Mouse (Mus musculus) stomach, postnatal 0 days (tissue): Measurements from ENCODE around the gene Syf2. TPM values are rescaled to one million over a fixed set of nuclear protein-coding genes. Genes with fewer than 3 reads are reported as not detected.
A peak's percentile ranks its signal among the peaks of the same experiment; 100 is the strongest.

Experiments used
- ATAC-seq: fragments of 200-750 bp; cut with Nextera tagmentation; 2 replicates; pipeline ENCODE4 v1.8.0; 2017; ENCODE audit not compliant: low FRiP score, low TSS enrichment
- DNase-seq: peaks from one replicate; pipeline ENCODE4 v3.0.0-alpha.2; 2016; ENCODE audit warnings: low spot score
- H3K27ac ChIP-seq: fragments of 300-500 bp; sonication (generic); replicated peaks from 2 replicates; pipeline ENCODE4 v1.5.1; 2014; ENCODE audit warnings: mild to moderate bottlenecking, control low read depth
- H3K27me3 ChIP-seq: fragments of 300-500 bp; sonication (generic); 2 replicates; pipeline ENCODE4 v1.6.1; 2014; ENCODE audit warnings: low read length; ENCODE audit not compliant: control insufficient read depth, insufficient read depth
- H3K36me3 ChIP-seq: fragments of 300-500 bp; sonication (generic); 2 replicates; pipeline ENCODE4 v1.6.1; 2014; ENCODE audit warnings: low read length, mixed read lengths; ENCODE audit not compliant: control insufficient read depth, insufficient read depth
- H3K4me1 ChIP-seq: fragments of 300-500 bp; sonication (generic); replicated peaks from 2 replicates; pipeline ENCODE4 v1.6.1; 2014; ENCODE audit warnings: antibody characterized with exemption; ENCODE audit not compliant: control insufficient read depth, insufficient read depth
- H3K4me2 ChIP-seq: fragments of 300-500 bp; sonication (generic); replicated peaks from 2 replicates; pipeline ENCODE4 v1.6.1; 2014; ENCODE audit warnings: low read depth, mild to moderate bottlenecking, control low read depth, moderate library complexity
- H3K4me3 ChIP-seq: fragments of 300-500 bp; sonication (generic); 2 replicates; pipeline ENCODE4 v1.5.1; 2014; ENCODE audit warnings: low read depth, low read length, control low read depth
- H3K9ac ChIP-seq: fragments of 300-500 bp; sonication (generic); 2 replicates; pipeline ENCODE4 v1.6.1; 2014; ENCODE audit warnings: mild to moderate bottlenecking, low read length, control low read depth, mixed read lengths
- H3K9me3 ChIP-seq: fragments of 300-500 bp; sonication (generic); 2 replicates; pipeline ENCODE4 v1.6.1; 2016; ENCODE audit warnings: low read length; ENCODE audit not compliant: control insufficient read depth
- CTCF ChIP-seq: IDR thresholded peaks from 2 replicates; pipeline ENCODE4 v1.5.1; 2016; ENCODE audit warnings: antibody characterized with exemption, low read depth, mild to moderate bottlenecking, moderate library complexity
- EP300 ChIP-seq: optimal IDR thresholded peaks from 2 replicates; pipeline ENCODE3; 2016; ENCODE audit warnings: antibody characterized with exemption
- WGBS: fragments of 180-500 bp; shearing (Covaris S2); extraction: QIAGEN DNeasy Blood & Tissue Kit; methylation state at CpG from one replicate; pipeline ENCODE4 v1.1.7; 2014; 5-methylcytosine and 5-hydroxymethylcytosine counted together
- polyA plus RNA-seq: library from polyadenylated mRNA; unstranded; fragments of >200 nt; fragmentation: Nextera tagmentation; extraction: Ambion mirVana; gene quantifications from 2 replicates; pipeline ENCODE4 v1.2.1, GENCODE M21; 2015

Gene Syf2
- polyA plus RNA-seq, 1 experiment from 2014 or later: 74.1 TPM

DNA sequence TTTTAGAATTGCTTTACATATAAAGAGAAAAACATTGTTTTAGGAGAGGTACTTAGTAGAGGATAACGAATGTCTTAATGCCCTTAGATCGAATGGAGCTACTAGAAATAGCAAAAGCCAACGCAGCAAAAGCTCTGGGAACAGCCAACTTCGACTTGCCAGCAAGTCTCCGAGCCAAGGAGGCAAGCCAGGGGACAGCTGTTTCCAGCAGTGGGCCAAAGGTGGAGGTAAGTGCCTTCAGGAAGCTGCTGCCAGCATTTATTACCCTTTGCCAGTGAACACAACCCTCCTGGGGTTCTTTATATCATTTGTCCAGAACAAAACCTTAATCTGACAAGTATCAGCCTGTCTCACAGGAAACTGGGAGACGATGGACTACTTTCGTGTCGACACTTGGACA lies 5.5 kb upstream of the Syf2 start:
- no peaks in the 10 kb centered on the region for H3K27me3 ChIP-seq
- H3K27ac ChIP-seq: no peak overlapping the region
- no peaks in the 10 kb centered on the region for H3K9me3 ChIP-seq
- H3K4me1 ChIP-seq: peaks cover 2% of the 10 kb centered on the region; the same call in 1 of the 2 replicates
- whole genome bisulfite sequencing: 39% methylated on average over 8 of the region's 8 CpGs
- TF ChIP-seq EP300 (no peak), CTCF (no peak)
- H3K36me3 ChIP-seq: peaks cover 25% of the 10 kb centered on the region
- H3K9ac ChIP-seq: peak overlapping the region; percentile 45
- peak overlapping the region; percentile 69 for H3K4me2 ChIP-seq
- ATAC-seq (no peak), DNase-seq (no peak)
- H3K4me3 ChIP-seq: peak overlapping the region; percentile 100

- peaks cover 25% of the 10 kb centered on the region for H3K36me3 ChIP-seq
- no peak overlapping the region for H3K4me3 ChIP-seq
- TF ChIP-seq EP300 (no peak), CTCF (no peak)
- H3K9me3 ChIP-seq: no peaks in the 10 kb centered on the region
- H3K27me3 ChIP-seq: no peaks in the 10 kb centered on the region
- no peak overlapping the region for H3K9ac ChIP-seq
- H3K4me2 ChIP-seq: no peak overlapping the region
- ATAC-seq (no peak), DNase-seq (no peak)
- H3K27ac ChIP-seq: no peak overlapping the region; the same call in 1 of the 2 replicates
- H3K4me1 ChIP-seq: peaks cover 2% of the 10 kb centered on the region; the same call in 1 of the 2 replicates
- WGBS: 57% methylated on average over 5 of the region's 5 CpGs
Observed at GRCm38 (mm10) chr4:134927815-134928463, 2.8 kb upstream of the Syf2 start.

DNA sequence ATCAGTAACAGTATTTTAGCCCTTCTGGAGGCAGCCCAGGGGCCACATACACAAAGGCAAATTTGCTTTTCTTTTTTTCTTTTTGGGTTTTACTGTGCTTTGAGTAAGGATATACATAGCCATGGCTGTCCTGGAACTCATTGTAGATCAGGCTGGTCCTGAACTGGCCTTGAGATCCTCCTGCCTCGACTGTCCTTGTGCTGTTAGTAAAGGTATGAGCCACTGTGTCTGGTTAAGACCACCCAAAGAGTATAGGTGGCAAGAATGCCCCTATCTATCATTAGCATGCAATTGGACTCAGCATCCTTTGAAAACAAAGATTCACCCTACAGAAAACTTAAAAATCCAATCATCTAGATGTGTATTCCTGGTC lies 2.2 kb upstream of the Syf2 start:
- 78% methylated on average over 1 of the region's 1 CpGs for WGBS
- peaks cover 2% of the 10 kb centered on the region; the same call in 1 of the 2 replicates for H3K4me1 ChIP-seq
- ATAC-seq: no peak
- H3K4me2 ChIP-seq: no peak overlapping the region
- H3K36me3 ChIP-seq: peaks cover 25% of the 10 kb centered on the region
- no peak overlapping the region for H3K9ac ChIP-seq
- DNase-seq: no peak
- no peak overlapping the region for H3K27ac ChIP-seq
- no peak overlapping the region for H3K4me3 ChIP-seq
- H3K9me3 ChIP-seq: no peaks in the 10 kb centered on the region
- TF ChIP-seq CTCF (no peak), EP300 (no peak)
- H3K27me3 ChIP-seq: no peaks in the 10 kb centered on the region

DNA sequence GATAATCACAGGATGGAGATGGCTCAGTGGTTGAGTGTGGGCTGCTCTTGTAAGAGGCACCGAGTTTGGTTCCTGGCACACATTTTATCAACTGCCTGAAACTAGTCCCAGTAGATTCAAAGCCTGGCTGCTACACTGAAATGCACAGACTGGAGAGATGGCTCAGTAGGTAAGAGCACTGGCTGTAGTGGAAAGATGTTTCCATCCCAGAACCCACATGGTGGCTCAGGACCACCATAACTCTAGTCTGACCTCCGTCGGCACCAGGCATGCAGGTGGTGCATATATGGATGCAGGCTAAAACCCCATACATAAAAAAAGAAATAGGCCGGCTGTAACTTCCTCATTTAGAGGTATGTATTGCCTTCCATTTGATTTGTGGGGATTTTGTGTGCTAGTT lies 1.2 kb upstream of the Syf2 start:
- Histone ChIP-seq H3K27me3 (no peaks in the 10 kb centered on the region), H3K4me3 (no peak overlapping the region), H3K36me3 (peaks cover 34% of the 10 kb centered on the region), H3K27ac (no peak overlapping the region), H3K4me1 (peaks cover 2% of the 10 kb centered on the region; the same call in 1 of the 2 replicates), H3K9ac (no peak overlapping the region), H3K9me3 (no peaks in the 10 kb centered on the region), H3K4me2 (no peak overlapping the region)
- DNase-seq (no peak), ATAC-seq (no peak)
- 82% methylated on average over 4 of the region's 4 CpGs for WGBS
- TF ChIP-seq CTCF (no peak), EP300 (no peak)

DNA sequence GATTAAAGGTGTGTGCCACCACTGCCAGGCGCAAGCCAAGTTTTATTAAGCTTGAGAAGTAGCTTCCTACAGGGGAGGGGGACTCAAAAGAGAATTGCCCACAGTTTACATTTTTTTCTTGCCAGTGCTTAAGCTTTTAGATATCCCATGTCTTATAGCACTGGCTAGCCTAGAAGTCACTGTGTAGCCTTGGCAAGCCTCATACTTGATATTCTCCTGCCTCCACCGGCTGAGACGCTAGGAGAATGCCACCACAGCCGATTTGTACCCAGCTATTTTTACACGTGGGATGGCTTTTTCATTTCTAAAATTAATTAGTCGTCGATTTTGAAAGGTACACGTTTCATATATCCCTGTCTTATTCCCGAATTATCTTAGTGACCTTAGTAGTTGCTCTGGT lies 508 bp upstream of the Syf2 start:
- Histone ChIP-seq H3K9ac (no peak overlapping the region), H3K4me3 (peak overlapping the region; percentile 95), H3K27ac (peak overlapping the region; percentile 69), H3K4me2 (peak overlapping the region; percentile 56), H3K36me3 (peaks cover 39% of the 10 kb centered on the region), H3K4me1 (peaks cover 2% of the 10 kb centered on the region; the same call in 1 of the 2 replicates), H3K27me3 (no peaks in the 10 kb centered on the region), H3K9me3 (no peaks in the 10 kb centered on the region)
- ATAC-seq: peak; percentile 7; the same call in 1 of the 2 replicates
- 22% methylated on average over 9 of the region's 9 CpGs for WGBS
- no peak for TF ChIP-seq CTCF
- no peak for TF ChIP-seq EP300
- no peak for DNase-seq

DNA sequence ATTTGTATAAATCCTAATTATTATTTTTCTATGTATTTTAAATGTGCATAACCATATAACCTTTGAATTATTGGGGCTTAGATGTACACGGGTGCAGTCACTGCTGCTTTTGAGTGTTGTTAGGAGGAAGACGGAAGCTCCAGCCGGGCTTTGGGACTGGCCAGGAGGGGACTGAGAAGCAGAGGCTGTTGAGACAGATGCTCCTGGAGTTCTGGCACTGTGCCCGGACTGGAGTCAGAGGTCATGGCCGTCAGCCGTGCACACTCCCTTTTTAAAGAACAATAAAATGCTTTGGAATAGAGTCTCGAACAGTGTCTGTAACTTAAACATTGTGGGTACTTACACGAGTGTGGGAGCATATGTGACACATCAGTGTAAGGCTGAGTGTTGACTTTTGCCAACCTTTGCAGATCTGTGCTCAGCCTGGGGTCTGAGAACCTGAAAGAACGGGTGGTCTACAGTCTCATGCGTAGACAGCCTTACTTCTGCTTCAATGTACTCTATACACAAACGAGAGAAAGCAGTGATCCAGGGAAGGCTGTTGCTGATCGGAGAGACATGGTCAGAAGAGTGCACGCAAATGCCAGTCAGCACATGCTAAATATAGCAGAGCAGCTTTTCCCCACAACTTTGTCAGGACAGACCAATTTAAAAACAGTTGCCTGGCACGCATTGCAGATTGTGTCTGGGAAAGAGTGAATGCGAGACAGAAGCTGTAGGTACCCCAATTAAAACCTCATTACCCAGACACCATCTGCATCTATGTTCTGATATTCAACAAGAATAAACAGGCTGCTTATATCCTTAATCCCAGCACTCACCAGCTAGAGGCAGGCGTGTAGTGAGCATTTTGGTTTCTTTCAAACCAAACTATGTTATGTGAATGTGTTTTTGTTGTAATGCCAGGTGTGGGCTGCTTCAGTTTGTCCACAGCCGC lies 6.8 kb downstream of the Syf2 start:
- Histone ChIP-seq H3K4me2 (no peak overlapping the region), H3K4me3 (no peak overlapping the region), H3K9me3 (no peaks in the 10 kb centered on the region), H3K9ac (no peak overlapping the region), H3K36me3 (peaks cover 24% of the 10 kb centered on the region), H3K27ac (no peak overlapping the region), H3K4me1 (no peaks in the 10 kb centered on the region), H3K27me3 (no peaks in the 10 kb centered on the region)
- ATAC-seq: no peak; the same call in 1 of the 2 replicates
- 42% methylated on average over 17 of the region's 17 CpGs for WGBS
- no peak for DNase-seq
- TF ChIP-seq CTCF (no peak), EP300 (no peak)
